Mouse (Mus musculus): ENCODE measurements at regions not wholly inside any gene's neighbourhood (a gene's known extent, or its start where the extent isn't known, plus 50 kb on each side); places are given as distances from the start of the nearest gene placed in this dataset.

GRCm38 (mm10) chr8:92506436-92506835 is 149.0 kb downstream of the Irx5 start:
- Histone ChIP-seq H3K4me1 (replicated peaks; ENCODE audit: control insufficient read depth, insufficient read depth, low read length) (no peaks in the 10 kb centered on the region; the same call in 1 of the 2 replicates), H3K4me2 (ENCODE audit: low read length) (no peak overlapping the region), H3K4me3 (ENCODE audit: low read depth, low read length) (no peak overlapping the region), H3K9ac (ENCODE audit: low read length) (no peak overlapping the region), H3K36me3 (ENCODE audit: control insufficient read depth, insufficient read depth, low read length) (no peaks in the 10 kb centered on the region), H3K9me3 (ENCODE audit: control insufficient read depth, low read length) (no peaks in the 10 kb centered on the region), H3K27me3 (replicated peaks; ENCODE audit: control insufficient read depth, insufficient read depth, low read length) (no peaks in the 10 kb centered on the region), H3K27ac (ENCODE audit: low read depth) (no peak overlapping the region)
- WGBS = 76% methylated on average over 5 of the region's 5 CpGs
- no peak for ATAC-seq (replicated peaks; ENCODE audit: low FRiP score, low TSS enrichment, low read depth)
- DNase-seq (ENCODE audit: low spot score) = no peak

- no peak for ATAC-seq (replicated peaks; ENCODE audit: low FRiP score, low TSS enrichment, low read depth)
- no peak for DNase-seq (ENCODE audit: low spot score)
- Histone ChIP-seq H3K27ac (ENCODE audit: low read depth) (no peak overlapping the region), H3K4me3 (ENCODE audit: low read depth, low read length) (no peak overlapping the region), H3K9me3 (ENCODE audit: control insufficient read depth, low read length) (no peaks in the 10 kb centered on the region), H3K4me1 (replicated peaks; ENCODE audit: control insufficient read depth, insufficient read depth, low read length) (no peaks in the 10 kb centered on the region; the same call in 1 of the 2 replicates), H3K4me2 (ENCODE audit: low read length) (no peak overlapping the region), H3K27me3 (replicated peaks; ENCODE audit: control insufficient read depth, insufficient read depth, low read length) (no peaks in the 10 kb centered on the region), H3K36me3 (ENCODE audit: control insufficient read depth, insufficient read depth, low read length) (no peaks in the 10 kb centered on the region), H3K9ac (ENCODE audit: low read length) (no peak overlapping the region)
- 78% methylated on average over 5 of the region's 5 CpGs for WGBS
These were observed 149.5 kb downstream of the Irx5 start for GRCm38 (mm10) chr8:92506906-92507305.

GRCm38 (mm10) chr8:92515385-92515784 is 158.0 kb downstream of the Irx5 start:
- WGBS = 75% methylated on average over 2 of the region's 2 CpGs
- no peak overlapping the region for H3K4me3 ChIP-seq (ENCODE audit: low read depth, low read length)
- no peak for DNase-seq (ENCODE audit: low spot score)
- no peaks in the 10 kb centered on the region for H3K27me3 ChIP-seq (replicated peaks; ENCODE audit: control insufficient read depth, insufficient read depth, low read length)
- H3K4me2 ChIP-seq (ENCODE audit: low read length) = no peak overlapping the region
- H3K36me3 ChIP-seq (ENCODE audit: control insufficient read depth, insufficient read depth, low read length) = no peaks in the 10 kb centered on the region
- no peaks in the 10 kb centered on the region for H3K4me1 ChIP-seq (replicated peaks; ENCODE audit: control insufficient read depth, insufficient read depth, low read length)
- H3K27ac ChIP-seq (ENCODE audit: low read depth) = no peak overlapping the region
- H3K9me3 ChIP-seq (ENCODE audit: control insufficient read depth, low read length) = no peaks in the 10 kb centered on the region
- ATAC-seq (replicated peaks; ENCODE audit: low FRiP score, low TSS enrichment, low read depth) = no peak
- H3K9ac ChIP-seq (ENCODE audit: low read length) = no peak overlapping the region

- ATAC-seq (replicated peaks; ENCODE audit: low FRiP score, low TSS enrichment, low read depth) (no peak), DNase-seq (ENCODE audit: low spot score) (no peak)
- Histone ChIP-seq H3K4me3 (ENCODE audit: low read depth, low read length) (no peak overlapping the region), H3K27ac (ENCODE audit: low read depth) (no peak overlapping the region), H3K4me1 (replicated peaks; ENCODE audit: control insufficient read depth, insufficient read depth, low read length) (no peaks in the 10 kb centered on the region), H3K9me3 (ENCODE audit: control insufficient read depth, low read length) (no peaks in the 10 kb centered on the region), H3K36me3 (ENCODE audit: control insufficient read depth, insufficient read depth, low read length) (no peaks in the 10 kb centered on the region), H3K27me3 (replicated peaks; ENCODE audit: control insufficient read depth, insufficient read depth, low read length) (no peaks in the 10 kb centered on the region), H3K4me2 (ENCODE audit: low read length) (no peak overlapping the region), H3K9ac (ENCODE audit: low read length) (no peak overlapping the region)
- WGBS = 86% methylated on average over 8 of the region's 8 CpGs
These were observed 156.1 kb upstream of the Irx6 start for GRCm38 (mm10) chr8:92518031-92518430.

GRCm38 (mm10) chr8:92518486-92518885 is 155.6 kb upstream of the Irx6 start:
- DNase-seq (ENCODE audit: low spot score) (no peak), ATAC-seq (replicated peaks; ENCODE audit: low FRiP score, low TSS enrichment, low read depth) (no peak)
- H3K9me3 ChIP-seq (ENCODE audit: control insufficient read depth, low read length) = no peaks in the 10 kb centered on the region
- WGBS = 77% methylated on average over 3 of the region's 3 CpGs
- no peaks in the 10 kb centered on the region for H3K27me3 ChIP-seq (replicated peaks; ENCODE audit: control insufficient read depth, insufficient read depth, low read length)
- H3K27ac ChIP-seq (ENCODE audit: low read depth) = no peak overlapping the region
- H3K4me2 ChIP-seq (ENCODE audit: low read length) = no peak overlapping the region
- H3K36me3 ChIP-seq (ENCODE audit: control insufficient read depth, insufficient read depth, low read length) = no peaks in the 10 kb centered on the region
- H3K4me1 ChIP-seq (replicated peaks; ENCODE audit: control insufficient read depth, insufficient read depth, low read length) = no peaks in the 10 kb centered on the region
- no peak overlapping the region for H3K9ac ChIP-seq (ENCODE audit: low read length)
- no peak overlapping the region for H3K4me3 ChIP-seq (ENCODE audit: low read depth, low read length)

- no peak overlapping the region for H3K4me2 ChIP-seq (ENCODE audit: low read length)
- WGBS = 80% methylated on average over 6 of the region's 6 CpGs
- no peaks in the 10 kb centered on the region for H3K27me3 ChIP-seq (replicated peaks; ENCODE audit: control insufficient read depth, insufficient read depth, low read length)
- H3K9me3 ChIP-seq (ENCODE audit: control insufficient read depth, low read length) = no peaks in the 10 kb centered on the region
- no peaks in the 10 kb centered on the region for H3K4me1 ChIP-seq (replicated peaks; ENCODE audit: control insufficient read depth, insufficient read depth, low read length)
- H3K4me3 ChIP-seq (ENCODE audit: low read depth, low read length) = no peak overlapping the region
- H3K27ac ChIP-seq (ENCODE audit: low read depth) = no peak overlapping the region
- no peak for ATAC-seq (replicated peaks; ENCODE audit: low FRiP score, low TSS enrichment, low read depth)
- H3K9ac ChIP-seq (ENCODE audit: low read length) = no peak overlapping the region
- no peaks in the 10 kb centered on the region for H3K36me3 ChIP-seq (ENCODE audit: control insufficient read depth, insufficient read depth, low read length)
- DNase-seq (ENCODE audit: low spot score) = no peak
These were observed 151.6 kb upstream of the Irx6 start for GRCm38 (mm10) chr8:92522519-92522918.

- no peaks in the 10 kb centered on the region for H3K27me3 ChIP-seq (replicated peaks; ENCODE audit: control insufficient read depth, insufficient read depth, low read length)
- H3K9me3 ChIP-seq (ENCODE audit: control insufficient read depth, low read length) = no peaks in the 10 kb centered on the region
- H3K27ac ChIP-seq (ENCODE audit: low read depth) = no peak overlapping the region
- H3K9ac ChIP-seq (ENCODE audit: low read length) = no peak overlapping the region
- DNase-seq (ENCODE audit: low spot score) = no peak
- H3K4me3 ChIP-seq (ENCODE audit: low read depth, low read length) = no peak overlapping the region
- no peak for ATAC-seq (replicated peaks; ENCODE audit: low FRiP score, low TSS enrichment, low read depth)
- no peak overlapping the region for H3K4me2 ChIP-seq (ENCODE audit: low read length)
- H3K4me1 ChIP-seq (replicated peaks; ENCODE audit: control insufficient read depth, insufficient read depth, low read length) = no peaks in the 10 kb centered on the region
- H3K36me3 ChIP-seq (ENCODE audit: control insufficient read depth, insufficient read depth, low read length) = no peaks in the 10 kb centered on the region
- 66% methylated on average over 11 of the region's 11 CpGs for WGBS
These were observed 144.3 kb upstream of the Irx6 start for GRCm38 (mm10) chr8:92529756-92530155.

GRCm38 (mm10) chr8:92540636-92541035 is 133.5 kb upstream of the Irx6 start:
- DNase-seq (ENCODE audit: low spot score) (no peak), ATAC-seq (replicated peaks; ENCODE audit: low FRiP score, low TSS enrichment, low read depth) (no peak)
- Histone ChIP-seq H3K9me3 (ENCODE audit: control insufficient read depth, low read length) (no peaks in the 10 kb centered on the region), H3K9ac (ENCODE audit: low read length) (no peak overlapping the region), H3K36me3 (ENCODE audit: control insufficient read depth, insufficient read depth, low read length) (no peaks in the 10 kb centered on the region), H3K4me3 (ENCODE audit: low read depth, low read length) (no peak overlapping the region), H3K27ac (ENCODE audit: low read depth) (no peak overlapping the region), H3K4me1 (replicated peaks; ENCODE audit: control insufficient read depth, insufficient read depth, low read length) (no peaks in the 10 kb centered on the region), H3K4me2 (ENCODE audit: low read length) (no peak overlapping the region), H3K27me3 (replicated peaks; ENCODE audit: control insufficient read depth, insufficient read depth, low read length) (no peaks in the 10 kb centered on the region)
- WGBS = 46% methylated on average over 2 of the region's 2 CpGs

GRCm38 (mm10) chr8:92545347-92546059 is 128.6 kb upstream of the Irx6 start:
- no peak overlapping the region for H3K4me3 ChIP-seq (ENCODE audit: low read depth, low read length)
- no peaks in the 10 kb centered on the region for H3K4me1 ChIP-seq (replicated peaks; ENCODE audit: control insufficient read depth, insufficient read depth, low read length)
- no peaks in the 10 kb centered on the region for H3K9me3 ChIP-seq (ENCODE audit: control insufficient read depth, low read length)
- no peak overlapping the region for H3K4me2 ChIP-seq (ENCODE audit: low read length)
- H3K9ac ChIP-seq (ENCODE audit: low read length) = no peak overlapping the region
- H3K27me3 ChIP-seq (replicated peaks; ENCODE audit: control insufficient read depth, insufficient read depth, low read length) = no peaks in the 10 kb centered on the region
- no peak overlapping the region for H3K27ac ChIP-seq (ENCODE audit: low read depth)
- WGBS = 47% methylated on average over 17 of the region's 17 CpGs
- DNase-seq (ENCODE audit: low spot score) (no peak), ATAC-seq (replicated peaks; ENCODE audit: low FRiP score, low TSS enrichment, low read depth) (no peak)
- no peaks in the 10 kb centered on the region for H3K36me3 ChIP-seq (ENCODE audit: control insufficient read depth, insufficient read depth, low read length)
